Mouse (Mus musculus): ENCODE measurements around the gene Serhl.
"Not testable (repeated sequence)": the region's sequence is repeated elsewhere in the genome, so short reads cannot be mapped to it uniquely, and the experiment has no call there.

Gene Serhl

GRCm38 (mm10) chr15:83089429-83089605, at the start of gene Serhl:
TSS of gene Serhl (plus strand) at chr15:83089506.
- no peak for DNase-seq (ENCODE audit: low spot score in 2 of 2)

GRCm38 (mm10) chr15:83040156-83040555, 49.1 kb upstream of the Serhl start:
- no peak for DNase-seq (ENCODE audit: low spot score in 2 of 2)

DNA sequence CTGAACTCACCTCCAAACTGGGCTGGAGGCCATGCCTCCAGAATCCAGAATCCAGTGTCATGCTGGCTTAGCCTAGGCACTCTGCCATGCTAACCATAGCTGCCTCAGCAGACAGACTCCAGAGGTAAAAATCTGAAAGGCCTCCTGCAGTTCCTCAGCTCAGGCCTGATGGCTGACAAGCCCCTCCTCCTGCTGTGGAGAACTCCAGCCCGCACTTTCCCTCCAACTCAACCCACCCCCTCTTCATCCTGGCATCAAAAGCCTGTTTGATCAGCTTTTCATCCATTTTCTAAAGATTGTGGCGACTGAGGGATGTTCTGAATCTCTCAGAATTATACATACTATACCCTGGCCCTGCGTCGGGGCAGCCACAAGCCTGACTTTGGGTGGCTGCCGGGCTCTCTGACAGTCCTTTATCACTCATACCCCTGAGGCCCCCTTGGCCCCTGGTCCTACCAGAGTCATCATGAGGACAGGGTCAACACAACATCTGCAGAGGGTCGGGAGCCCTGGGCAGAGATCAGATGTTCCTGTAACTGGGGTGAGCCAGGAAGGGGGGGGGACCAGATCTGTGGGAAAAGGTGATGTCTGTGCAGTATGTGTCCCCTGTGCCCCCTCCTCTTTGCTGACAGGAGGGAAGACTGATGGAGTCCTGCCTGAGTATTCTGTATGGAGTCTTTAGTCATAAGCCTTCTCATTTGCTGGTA, 46.5 kb upstream of the Serhl start:
- no peak for DNase-seq (ENCODE audit: low spot score in 2 of 2)

DNA sequence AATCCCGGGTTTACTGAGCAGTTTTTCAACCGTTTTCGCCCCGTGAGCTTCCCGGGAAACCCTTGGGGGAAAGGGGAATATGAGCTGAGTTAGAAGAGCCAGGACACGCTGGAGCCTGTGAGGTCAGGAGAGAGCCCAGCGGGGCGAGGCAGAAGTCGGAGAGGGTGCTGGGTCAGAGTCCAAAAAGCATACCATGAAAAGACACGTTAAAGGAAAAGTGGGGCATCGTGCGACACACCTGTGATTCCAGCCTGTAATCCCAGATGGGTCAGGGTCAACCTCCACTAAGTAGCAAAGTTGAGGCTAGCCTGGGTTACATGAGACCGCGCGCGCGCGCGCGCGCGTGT, 46.0 kb upstream of the Serhl start:
- DNase-seq (ENCODE audit: low spot score in 2 of 2) = no peak

DNA sequence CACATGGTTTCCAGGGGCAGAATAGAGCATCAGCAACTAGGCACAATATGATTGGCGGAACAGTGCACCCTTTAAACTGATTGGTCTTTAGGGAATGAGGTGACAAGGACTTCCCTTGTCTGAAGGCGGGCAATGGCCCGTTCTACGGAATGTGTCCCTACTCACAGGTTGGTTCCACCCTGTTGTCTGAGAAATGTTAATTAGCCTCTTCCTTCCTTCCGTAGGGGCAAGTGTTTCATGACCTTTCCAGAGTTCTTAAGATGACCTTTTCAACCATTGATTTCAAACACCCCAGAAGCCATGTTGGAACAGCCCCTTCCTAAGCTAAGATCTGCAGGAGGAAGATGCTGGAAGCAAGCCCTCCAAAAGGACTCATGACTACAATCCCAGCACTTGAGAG, 43.7 kb upstream of the Serhl start:
- DNase-seq (ENCODE audit: low spot score in 2 of 2) = not testable (repeated sequence)

DNA sequence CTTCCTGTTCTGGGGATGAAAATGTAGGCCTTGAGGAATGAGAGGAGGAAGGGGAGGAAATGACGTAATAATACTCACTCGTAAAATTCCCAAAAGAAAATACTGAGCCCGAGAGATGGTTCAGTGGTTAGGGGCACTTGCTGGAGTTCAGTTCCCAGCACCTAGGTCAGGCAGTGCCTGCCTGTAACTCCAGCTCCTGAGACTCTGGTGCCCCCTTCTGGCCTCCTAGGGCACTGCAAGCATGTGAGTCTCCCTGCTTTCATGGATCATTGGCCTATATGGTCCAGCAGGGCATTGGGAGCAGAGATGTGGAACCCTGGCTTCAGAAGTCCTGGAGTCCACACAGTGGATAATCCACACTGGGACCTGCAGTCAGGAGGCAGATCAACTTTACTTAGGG, 43.0 kb upstream of the Serhl start:
- DNase-seq (ENCODE audit: low spot score in 2 of 2) = no peak

GRCm38 (mm10) chr15:83046730-83047129, 42.6 kb upstream of the Serhl start:
- no peak for DNase-seq (ENCODE audit: low spot score in 2 of 2)

GRCm38 (mm10) chr15:83052341-83053104, 36.8 kb upstream of the Serhl start:
- DNase-seq (ENCODE audit: low spot score in 2 of 2) = no peak

- DNase-seq (ENCODE audit: low spot score in 2 of 2) = no peak
Measured at GRCm38 (mm10) chr15:83053261-83053660, 36.0 kb upstream of the Serhl start.

DNA sequence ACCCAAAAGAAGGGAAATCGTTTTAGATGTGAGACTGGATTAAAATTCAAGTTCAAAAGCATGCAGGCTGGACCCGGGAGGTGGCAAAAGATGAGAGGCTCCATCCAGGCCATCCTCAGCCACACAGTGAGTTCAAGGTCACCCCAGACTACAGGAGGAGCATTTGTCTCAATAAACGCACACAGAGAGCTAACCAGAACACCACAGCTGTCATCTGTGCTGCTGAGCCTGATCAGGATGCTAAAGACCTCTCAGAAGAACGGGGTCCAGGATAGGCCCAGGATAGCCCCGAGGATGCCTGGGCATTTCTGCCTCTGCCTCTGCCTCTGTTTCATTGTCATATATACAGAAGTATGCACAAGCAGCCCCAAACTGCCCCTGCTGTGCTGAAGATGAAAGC, 33.7 kb upstream of the Serhl start:
- no peak for DNase-seq (ENCODE audit: low spot score in 2 of 2)

- DNase-seq (ENCODE audit: low spot score in 2 of 2) = no peak
Measured at GRCm38 (mm10) chr15:83056378-83057083, 32.8 kb upstream of the Serhl start.

DNA sequence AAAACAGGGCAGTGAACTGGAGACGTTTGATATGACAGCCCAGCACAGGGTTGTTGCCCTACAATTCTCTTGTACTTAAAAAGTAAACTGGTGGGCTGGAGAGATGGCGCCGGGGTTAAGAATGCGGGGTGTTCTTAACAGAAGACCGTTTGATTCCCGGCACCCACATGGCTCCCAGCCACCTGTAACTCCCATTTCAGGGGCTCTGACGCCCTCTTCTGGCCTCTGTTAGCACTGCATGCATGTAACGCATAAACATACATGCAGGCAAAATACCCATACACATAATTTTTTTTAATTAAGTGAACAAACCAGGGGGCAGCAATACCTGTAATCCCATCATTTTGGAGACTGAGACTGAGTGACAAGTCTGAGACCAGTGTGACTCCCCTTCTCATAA, 31.8 kb upstream of the Serhl start:
- no peak for DNase-seq (ENCODE audit: low spot score in 2 of 2)

DNA sequence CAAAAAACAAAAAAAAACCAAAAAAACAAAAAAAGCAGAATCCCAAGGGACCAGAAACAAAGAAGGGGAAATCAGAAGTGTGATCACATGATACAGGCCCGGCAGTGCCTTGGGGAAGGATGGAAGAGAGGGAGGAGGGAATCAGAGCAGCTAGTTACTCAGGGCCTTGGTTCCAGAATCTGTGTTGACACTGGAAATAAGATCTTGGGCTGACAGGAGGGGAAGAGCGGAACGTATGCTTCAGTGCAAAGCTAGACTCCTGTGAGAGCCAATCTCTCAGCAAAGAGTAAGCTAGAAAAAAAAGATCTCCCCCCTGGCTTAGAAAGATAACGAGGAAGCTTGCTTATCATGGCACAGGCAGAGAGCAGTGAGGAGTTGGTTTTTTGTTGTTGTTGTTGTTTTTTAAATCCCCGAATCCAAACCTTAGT, 30.1 kb upstream of the Serhl start:
- no peak for DNase-seq (ENCODE audit: low spot score in 2 of 2)

DNA sequence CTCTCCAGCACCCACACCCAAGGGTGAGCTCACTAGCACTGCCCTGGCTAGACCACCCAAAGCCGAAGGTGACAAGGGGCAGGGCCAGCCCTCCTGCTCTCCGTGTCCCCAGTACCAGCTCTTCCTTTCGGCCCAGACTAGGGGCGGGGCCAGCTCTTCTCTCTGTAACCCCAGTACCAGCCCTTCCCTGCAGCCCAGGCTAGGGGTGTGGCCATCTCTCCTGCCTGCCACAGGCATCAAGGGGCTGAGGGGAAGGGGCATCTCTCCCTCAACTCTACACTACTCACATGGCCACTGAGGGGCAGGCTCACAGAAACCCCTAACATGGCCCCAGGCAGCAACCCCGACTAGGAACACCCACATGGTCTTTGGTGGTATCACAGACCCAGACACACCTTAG, 27.6 kb upstream of the Serhl start:
- DNase-seq (ENCODE audit: low spot score in 2 of 2) = no peak

DNA sequence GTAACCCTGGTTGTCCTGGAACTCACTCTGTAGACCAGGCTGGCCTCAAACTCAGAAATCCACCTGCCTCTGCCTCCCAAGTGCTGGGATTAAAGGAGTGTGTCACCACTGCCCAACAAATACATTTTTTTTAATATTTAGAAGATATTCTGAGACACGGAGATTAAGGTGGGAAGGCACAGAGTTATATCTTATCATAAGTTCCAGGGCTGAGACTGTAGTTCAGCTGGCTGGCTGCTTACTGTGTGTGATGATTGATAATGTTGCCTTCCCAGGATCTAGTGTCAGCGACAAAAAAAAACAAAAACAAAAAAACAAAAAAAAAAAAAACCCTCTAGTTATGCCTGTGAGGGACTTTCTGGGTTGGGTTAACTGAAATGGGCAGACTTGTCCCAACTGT, 26.7 kb upstream of the Serhl start:
- not testable (repeated sequence) for DNase-seq (ENCODE audit: low spot score in 2 of 2)

- DNase-seq (ENCODE audit: low spot score in 2 of 2) = no peak
Measured at GRCm38 (mm10) chr15:83065543-83065942, 23.8 kb upstream of the Serhl start.

- no peak for DNase-seq (ENCODE audit: low spot score in 2 of 2)
Measured at GRCm38 (mm10) chr15:83068270-83068669, 21.0 kb upstream of the Serhl start.

DNA sequence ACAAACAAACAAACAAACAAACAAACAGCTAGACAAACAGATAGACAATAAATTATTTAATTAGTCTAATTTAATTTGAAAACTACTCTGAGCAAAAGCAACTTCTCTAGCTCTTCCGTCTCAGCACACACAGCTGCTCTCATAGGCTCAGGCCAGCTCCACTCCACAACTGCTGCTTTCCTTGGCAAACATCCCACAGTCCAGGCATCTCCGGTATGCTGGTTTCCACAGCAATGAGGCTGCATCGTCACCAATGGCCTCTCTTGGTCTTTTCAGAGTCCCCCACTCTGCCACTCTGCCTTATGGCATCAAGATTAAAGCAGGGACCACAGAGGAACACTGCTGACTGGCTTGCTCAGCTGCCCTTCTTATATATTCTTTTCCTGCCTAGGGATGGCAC, 18.4 kb upstream of the Serhl start:
- DNase-seq (ENCODE audit: low spot score in 2 of 2) = no peak

- DNase-seq (ENCODE audit: low spot score in 2 of 2) = no peak
Measured at GRCm38 (mm10) chr15:83071752-83072151, 17.6 kb upstream of the Serhl start.

- no peak for DNase-seq (ENCODE audit: low spot score in 2 of 2)
Measured at GRCm38 (mm10) chr15:83074179-83074578, 15.1 kb upstream of the Serhl start.

GRCm38 (mm10) chr15:83075607-83076525, 13.4 kb upstream of the Serhl start:
- DNase-seq (ENCODE audit: low spot score in 2 of 2) = no peak

DNA sequence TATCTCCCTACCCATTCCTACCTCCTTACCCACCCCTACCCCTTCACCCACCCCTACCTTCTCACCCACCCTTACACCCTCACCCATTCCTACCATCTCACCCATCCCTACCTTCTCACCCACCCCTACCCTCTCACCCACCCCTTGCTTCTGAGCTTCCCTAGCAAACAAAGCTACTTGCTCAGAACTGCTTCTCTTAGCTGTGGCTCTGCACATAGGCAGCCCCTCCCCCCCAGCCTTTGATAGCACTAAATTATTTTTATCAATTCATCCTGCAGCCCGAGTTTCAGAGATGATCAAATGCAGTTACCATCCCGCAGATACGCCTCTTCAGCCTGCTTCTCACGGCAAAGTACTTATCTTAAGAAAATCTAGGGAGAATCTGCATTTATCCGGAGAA, 5.8 kb upstream of the Serhl start:
- DNase-seq (ENCODE audit: low spot score in 2 of 2) = no peak

Measured in spleen, postnatal 14 days (tissue).